Mouse (Mus musculus): ENCODE results near the gene Recql5. TPM values are rescaled to one million over a fixed set of nuclear protein-coding genes. Genes with fewer than 3 reads are reported as not detected.

The Recql5 gene
- polyA plus RNA-seq (2015; fragmentation: Nextera tagmentation; extraction: Ambion mirVana), result 4.2 and 6.1 TPM in 2 replicates

DNA sequence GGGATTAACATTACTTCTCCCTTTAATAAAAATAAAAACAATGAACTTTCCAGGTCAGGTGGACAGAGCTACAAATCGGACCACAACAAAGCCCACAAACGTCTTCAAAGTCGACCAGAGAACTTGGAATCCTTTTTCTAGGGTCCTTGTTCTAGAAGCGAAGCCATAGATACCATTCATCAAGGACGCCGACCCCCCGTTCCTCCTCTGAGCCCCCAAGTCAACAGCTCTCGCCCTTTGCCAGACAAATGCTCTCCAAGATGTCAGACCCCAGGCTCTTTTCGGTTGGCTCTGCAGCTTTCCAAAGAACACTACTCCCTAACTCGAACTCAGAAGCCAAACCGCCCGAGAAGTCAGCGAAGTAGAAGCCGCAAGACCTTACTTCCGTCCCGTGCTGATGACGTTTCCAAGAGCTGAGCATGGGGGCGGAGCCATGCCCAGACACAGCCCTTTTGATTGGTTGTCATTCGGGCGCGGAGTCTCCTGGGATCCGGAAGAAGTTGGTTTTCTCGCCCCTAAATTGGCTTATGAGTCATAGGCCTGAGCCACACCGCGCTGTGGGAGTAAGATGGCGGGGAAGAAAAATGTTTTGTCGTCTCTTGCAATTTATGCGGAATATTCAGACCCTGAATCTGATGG is at the start of gene Recql5, which contains the start of gene Sap30bp:
Gene Recql5, minus strand, starts transcription at position 370 of the 639 bp plus-strand sequence.
Gene Sap30bp, plus strand, starts transcription at position 175 of the 639 bp plus-strand sequence.
- peak within 1 kb of the TSS; percentile 52 for H3K27ac ChIP-seq (ENCODE audit: low read depth)
- peak; percentile 38; the same call in 1 of the 2 replicates for TF ChIP-seq EP300 (IDR thresholded peaks at IDR 0.05; ENCODE audit: low read depth)
- no peak for TF ChIP-seq CTCF (IDR thresholded peaks at IDR 0.05; ENCODE audit: low read depth)

DNA sequence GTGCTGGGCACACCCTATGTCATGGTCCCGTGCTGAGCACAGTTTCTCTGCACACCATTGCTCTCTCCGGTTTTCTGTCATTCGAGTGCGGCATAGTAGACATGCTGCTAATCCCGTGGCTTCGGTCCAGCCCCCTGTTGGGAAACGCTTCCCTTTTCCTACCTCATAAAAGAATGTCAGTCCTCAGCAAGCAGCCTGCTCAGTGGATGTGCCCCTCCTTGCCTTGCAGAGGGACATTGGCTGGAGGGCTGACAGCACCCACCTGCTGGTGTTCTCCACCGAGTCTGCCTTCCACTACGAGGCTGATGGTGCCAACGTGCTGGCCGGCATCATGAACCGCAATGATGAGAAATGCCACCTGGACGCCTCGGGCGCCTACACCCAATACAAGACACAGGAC is 49.2 kb upstream of the Recql5 start:
- Histone ChIP-seq H3K4me3 (ENCODE audit: low read depth, low read length) (no peak overlapping the region), H3K36me3 (replicated peaks; ENCODE audit: insufficient read depth, low read length) (no peaks in the 10 kb centered on the region), H3K9ac (replicated peaks) (no peak overlapping the region), H3K4me1 (ENCODE audit: insufficient read depth) (no peaks in the 10 kb centered on the region), H3K27ac (ENCODE audit: low read depth) (no peak overlapping the region), H3K4me2 (ENCODE audit: low read depth, low read length) (no peak overlapping the region), H3K27me3 (ENCODE audit: insufficient read depth, low read length) (no peaks in the 10 kb centered on the region), H3K9me3 (ENCODE audit: low read length) (no peaks in the 10 kb centered on the region)
- ATAC-seq (no peak), DNase-seq (no peak)
- no peak for TF ChIP-seq CTCF (IDR thresholded peaks at IDR 0.05; ENCODE audit: low read depth)
- no peak for TF ChIP-seq EP300 (IDR thresholded peaks at IDR 0.05; ENCODE audit: low read depth)
- WGBS (ENCODE audit: insufficient replicate concordance), result 87% methylated on average over 15 of the region's 15 CpGs

More for the DNA sequence above, at the start of gene Recql5, which contains the start of gene Sap30bp:
- H3K9ac ChIP-seq (replicated peaks), result peak within 1 kb of the TSS; percentile 82
- H3K9me3 ChIP-seq (ENCODE audit: low read length), result no peaks in the 10 kb centered on the region
- under 1% methylated on average over 28 of the region's 28 CpGs for WGBS (ENCODE audit: insufficient replicate concordance)
- H3K27me3 ChIP-seq (ENCODE audit: insufficient read depth, low read length), result no peaks in the 10 kb centered on the region
- peak within 1 kb of the TSS; percentile 89 for H3K4me2 ChIP-seq (ENCODE audit: low read depth, low read length)
- H3K4me3 ChIP-seq (ENCODE audit: low read depth, low read length), result peak within 1 kb of the TSS; percentile 88
- H3K36me3 ChIP-seq (replicated peaks; ENCODE audit: insufficient read depth, low read length), result peaks cover 22% of the 10 kb centered on the region
- H3K4me1 ChIP-seq (ENCODE audit: insufficient read depth), result peaks cover 18% of the 10 kb centered on the region
- DNase-seq, result peak; percentile 98
- peak; percentile 100 for ATAC-seq

DNA sequence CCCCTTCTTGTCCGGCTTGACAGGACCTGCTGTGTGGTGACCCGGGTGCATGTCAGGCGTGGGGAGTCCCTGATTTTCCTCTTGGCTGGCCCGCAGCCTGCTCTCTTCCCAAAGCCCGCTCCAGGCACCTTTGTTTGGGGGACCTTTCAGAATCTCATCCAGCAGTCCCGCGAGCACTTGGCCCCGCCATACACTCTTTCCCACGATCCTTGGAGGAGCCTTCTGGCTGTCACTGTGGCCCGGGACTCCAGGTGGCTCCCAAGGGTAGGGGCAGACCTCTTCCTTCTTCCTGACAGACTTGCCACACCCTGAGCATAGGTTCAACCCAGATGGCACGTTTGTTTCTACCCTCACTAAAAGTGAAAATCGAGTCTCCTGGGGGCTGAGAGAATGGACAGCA is 42.3 kb upstream of the Recql5 start:
- no peak for ATAC-seq
- H3K9me3 ChIP-seq (ENCODE audit: low read length), result no peaks in the 10 kb centered on the region
- H3K4me3 ChIP-seq (ENCODE audit: low read depth, low read length), result no peak overlapping the region
- no peak for TF ChIP-seq EP300 (IDR thresholded peaks at IDR 0.05; ENCODE audit: low read depth)
- TF ChIP-seq CTCF (IDR thresholded peaks at IDR 0.05; ENCODE audit: low read depth), result no peak
- no peaks in the 10 kb centered on the region for H3K36me3 ChIP-seq (replicated peaks; ENCODE audit: insufficient read depth, low read length)
- WGBS (ENCODE audit: insufficient replicate concordance), result 41% methylated on average over 12 of the region's 12 CpGs
- no peak overlapping the region for H3K27ac ChIP-seq (ENCODE audit: low read depth)
- H3K4me1 ChIP-seq (ENCODE audit: insufficient read depth), result peaks cover 9% of the 10 kb centered on the region
- H3K27me3 ChIP-seq (ENCODE audit: insufficient read depth, low read length), result peaks cover 31% of the 10 kb centered on the region
- no peak overlapping the region for H3K4me2 ChIP-seq (ENCODE audit: low read depth, low read length)
- H3K9ac ChIP-seq (replicated peaks), result no peak overlapping the region
- DNase-seq, result peak; percentile 12

DNA sequence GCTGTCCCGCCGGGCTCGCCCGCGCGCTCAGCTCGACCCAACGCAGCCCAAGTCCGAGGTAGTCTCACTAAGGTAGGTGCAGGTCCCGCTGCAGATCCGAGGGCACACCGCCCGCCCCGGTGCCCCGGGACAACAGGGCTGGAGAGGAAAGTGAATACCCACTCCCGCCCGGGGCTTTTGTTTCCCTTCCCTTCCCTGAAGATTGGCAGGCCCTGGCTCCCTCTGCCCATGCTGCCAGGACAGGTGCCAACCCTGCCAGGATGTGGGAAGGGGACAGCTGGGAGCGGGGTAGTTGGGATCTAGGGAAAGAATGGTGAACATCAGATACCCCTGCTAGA is 41.8 kb upstream of the Recql5 start:
- TF ChIP-seq EP300 (IDR thresholded peaks at IDR 0.05; ENCODE audit: low read depth) (no peak), CTCF (IDR thresholded peaks at IDR 0.05; ENCODE audit: low read depth) (no peak)
- H3K9ac ChIP-seq (replicated peaks), result no peak overlapping the region
- no peaks in the 10 kb centered on the region for H3K9me3 ChIP-seq (ENCODE audit: low read length)
- H3K36me3 ChIP-seq (replicated peaks; ENCODE audit: insufficient read depth, low read length), result no peaks in the 10 kb centered on the region
- 7% methylated on average over 18 of the region's 18 CpGs for WGBS (ENCODE audit: insufficient replicate concordance)
- no peak overlapping the region for H3K27ac ChIP-seq (ENCODE audit: low read depth)
- peaks cover 31% of the 10 kb centered on the region for H3K27me3 ChIP-seq (ENCODE audit: insufficient read depth, low read length)
- ATAC-seq, result no peak
- peak overlapping the region; percentile 79 for H3K4me2 ChIP-seq (ENCODE audit: low read depth, low read length)
- DNase-seq, result no peak
- H3K4me1 ChIP-seq (ENCODE audit: insufficient read depth), result peaks cover 11% of the 10 kb centered on the region
- H3K4me3 ChIP-seq (ENCODE audit: low read depth, low read length), result peak overlapping the region; percentile 51

- Histone ChIP-seq H3K9ac (replicated peaks) (peak within 1 kb of the TSS; percentile 46; the same call in 1 of the 2 replicates), H3K4me1 (ENCODE audit: insufficient read depth) (peaks cover 13% of the 10 kb centered on the region), H3K36me3 (replicated peaks; ENCODE audit: insufficient read depth, low read length) (no peaks in the 10 kb centered on the region), H3K9me3 (ENCODE audit: low read length) (no peaks in the 10 kb centered on the region), H3K4me3 (ENCODE audit: low read depth, low read length) (peak within 1 kb of the TSS; percentile 51), H3K4me2 (ENCODE audit: low read depth, low read length) (peak within 1 kb of the TSS; percentile 79), H3K27me3 (ENCODE audit: insufficient read depth, low read length) (peaks cover 31% of the 10 kb centered on the region), H3K27ac (ENCODE audit: low read depth) (no peak within 1 kb of the TSS)
- ATAC-seq (peak; percentile 73), DNase-seq (peak; percentile 57)
- WGBS (ENCODE audit: insufficient replicate concordance), result 13% methylated on average over 44 of the region's 58 CpGs
- TF ChIP-seq EP300 (IDR thresholded peaks at IDR 0.05; ENCODE audit: low read depth) (no peak), CTCF (IDR thresholded peaks at IDR 0.05; ENCODE audit: low read depth) (peak; percentile 34)
Observed at GRCm38 (mm10) chr11:115974309-115975082, 41.2 kb upstream of the Recql5 start, which contains the start of gene Itgb4. Gene Itgb4, plus strand, starts transcription at chr11:115974709.

- H3K36me3 ChIP-seq (replicated peaks; ENCODE audit: insufficient read depth, low read length), result no peaks in the 10 kb centered on the region; the same call in 1 of the 2 replicates
- no peak overlapping the region for H3K27ac ChIP-seq (ENCODE audit: low read depth)
- ATAC-seq (no peak), DNase-seq (no peak)
- no peak overlapping the region for H3K4me2 ChIP-seq (ENCODE audit: low read depth, low read length)
- H3K4me1 ChIP-seq (ENCODE audit: insufficient read depth), result peaks cover 14% of the 10 kb centered on the region
- TF ChIP-seq EP300 (IDR thresholded peaks at IDR 0.05; ENCODE audit: low read depth) (no peak), CTCF (IDR thresholded peaks at IDR 0.05; ENCODE audit: low read depth) (no peak)
- no peak overlapping the region for H3K9ac ChIP-seq (replicated peaks)
- H3K9me3 ChIP-seq (ENCODE audit: low read length), result no peaks in the 10 kb centered on the region
- H3K4me3 ChIP-seq (ENCODE audit: low read depth, low read length), result no peak overlapping the region
- peaks cover 25% of the 10 kb centered on the region for H3K27me3 ChIP-seq (ENCODE audit: insufficient read depth, low read length)
- WGBS (ENCODE audit: insufficient replicate concordance), result 79% methylated on average over 6 of the region's 6 CpGs
Observed at GRCm38 (mm10) chr11:115971016-115971415, 37.7 kb upstream of the Recql5 start.

All from liver, postnatal 0 days (tissue).